Mouse (Mus musculus) frontal cortex, postnatal 36 days (tissue): ENCODE measurements around the gene Tnik.
A peak's percentile ranks its signal among the peaks of the same experiment; 100 is the strongest.

Source experiments
- DNase-seq, 2 experiments: peaks; one replicate each; pipeline ENCODE4 v3.0.0; 2022; ENCODE audit warnings: low spot score in 2 of 2

Gene Tnik

DNA sequence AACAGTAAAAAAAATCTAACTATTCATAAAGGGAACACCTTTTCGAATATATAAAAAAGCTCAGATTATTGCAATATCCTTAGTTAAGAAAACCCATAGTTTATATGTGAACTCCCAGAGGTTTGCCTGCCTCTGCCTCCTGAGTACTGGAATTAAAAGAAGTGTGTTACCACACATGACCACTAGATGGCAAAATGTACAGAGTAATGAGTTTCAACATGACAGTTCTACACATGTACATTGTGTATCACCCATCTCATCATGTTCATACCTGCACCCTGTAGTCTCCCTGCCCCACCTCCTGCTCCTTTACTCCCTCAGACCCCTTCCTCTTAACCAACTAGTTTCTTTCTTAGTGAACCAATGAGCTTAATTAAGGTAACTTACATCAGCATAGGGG lies 446.7 kb downstream of the Tnik start:
- no peak for DNase-seq

DNA sequence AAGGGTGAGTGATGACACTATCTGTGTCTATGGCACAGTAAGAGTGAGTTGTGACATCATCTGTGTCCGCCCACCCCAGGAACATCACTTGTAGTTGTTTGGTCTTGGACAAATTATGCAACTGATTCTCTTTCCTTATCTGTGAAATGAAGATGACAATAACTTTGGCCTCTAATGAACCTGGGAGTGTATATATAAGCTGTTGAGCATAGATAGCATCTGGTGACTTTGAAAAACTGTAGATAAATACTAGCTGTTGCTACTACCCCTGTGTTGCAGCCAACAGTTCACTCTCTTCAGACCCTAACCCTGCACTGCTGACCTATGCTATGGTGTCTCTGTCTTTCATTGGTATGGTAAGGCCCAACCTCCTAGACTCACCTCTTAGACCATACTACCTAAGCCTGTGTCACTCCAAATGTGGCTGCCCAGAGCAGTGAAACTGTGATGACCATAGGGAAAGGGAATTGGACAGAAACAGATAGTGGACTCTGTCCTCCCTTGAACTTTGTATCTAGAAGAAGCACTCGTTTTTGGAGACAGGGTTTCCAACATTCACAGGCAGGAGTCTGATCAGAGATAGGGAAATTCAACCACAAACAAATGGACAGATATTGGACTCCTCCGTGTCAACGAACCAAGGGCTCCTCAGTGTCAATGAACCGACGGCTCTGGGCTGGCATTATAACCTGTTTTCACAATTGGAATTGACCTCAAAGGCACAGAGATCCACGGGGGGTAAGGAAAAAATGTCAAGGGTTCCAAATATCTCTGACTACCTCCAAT lies 451.1 kb downstream of the Tnik start:
- DNase-seq: no peak

DNA sequence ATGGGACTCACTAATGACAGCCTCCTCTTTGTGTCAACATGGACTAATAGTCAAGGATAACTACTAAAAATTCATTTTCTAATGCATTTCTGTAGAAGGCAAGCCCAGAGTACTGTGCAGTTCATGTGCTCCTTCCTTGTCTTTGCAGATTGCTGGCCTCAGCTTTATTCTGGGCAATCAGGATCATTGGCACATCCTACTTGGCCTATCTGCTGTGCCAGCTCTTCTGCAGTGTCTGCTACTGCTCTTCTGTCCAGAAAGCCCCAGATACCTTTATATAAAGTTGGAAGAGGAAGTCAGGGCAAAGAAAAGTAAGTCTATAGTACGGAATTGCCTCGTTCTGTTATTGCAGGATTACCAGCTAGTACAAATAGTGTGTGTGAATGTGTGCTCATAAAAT lies 455.5 kb downstream of the Tnik start:
- DNase-seq: no peak

DNA sequence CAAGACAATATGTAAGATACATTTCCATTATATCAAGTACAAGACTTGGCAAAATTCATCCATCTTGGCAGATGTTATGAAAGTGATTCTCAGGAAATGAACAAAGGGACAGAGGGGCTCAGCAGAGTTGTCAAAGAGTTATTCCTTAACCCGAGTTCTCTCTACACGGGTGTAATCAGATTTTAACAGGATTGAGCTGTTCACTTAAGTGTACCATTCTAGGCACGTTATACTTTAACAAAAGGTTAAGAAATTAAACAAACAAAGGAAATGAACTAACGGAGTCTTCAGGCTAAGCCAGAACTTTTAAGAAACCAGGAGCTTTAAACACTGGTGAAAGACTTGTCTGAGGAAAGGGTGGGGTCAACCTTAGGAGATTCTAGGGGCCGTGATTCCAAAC lies 458.2 kb downstream of the Tnik start:
- DNase-seq: no peak

DNA sequence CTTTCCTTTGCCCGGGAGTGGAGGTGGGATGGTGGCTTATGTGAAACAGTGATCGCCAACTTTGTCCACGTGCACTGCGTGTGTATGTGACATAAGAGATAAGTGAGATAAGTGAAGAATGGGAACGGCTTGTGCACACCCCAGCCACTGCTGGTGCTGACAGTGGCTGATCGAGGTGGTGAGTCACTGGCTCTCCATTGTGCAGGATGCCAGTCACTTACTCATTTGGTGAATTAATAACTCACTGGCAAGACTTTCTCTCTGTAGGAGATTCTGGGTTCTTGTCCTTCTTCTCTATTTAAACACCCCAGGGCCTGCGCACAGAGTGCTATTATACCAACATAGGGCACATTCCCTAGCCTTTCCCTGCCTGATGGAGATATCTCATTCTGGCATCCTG lies 458.8 kb downstream of the Tnik start:
- peak in 1 of 2 experiments; percentile 2 for DNase-seq

DNA sequence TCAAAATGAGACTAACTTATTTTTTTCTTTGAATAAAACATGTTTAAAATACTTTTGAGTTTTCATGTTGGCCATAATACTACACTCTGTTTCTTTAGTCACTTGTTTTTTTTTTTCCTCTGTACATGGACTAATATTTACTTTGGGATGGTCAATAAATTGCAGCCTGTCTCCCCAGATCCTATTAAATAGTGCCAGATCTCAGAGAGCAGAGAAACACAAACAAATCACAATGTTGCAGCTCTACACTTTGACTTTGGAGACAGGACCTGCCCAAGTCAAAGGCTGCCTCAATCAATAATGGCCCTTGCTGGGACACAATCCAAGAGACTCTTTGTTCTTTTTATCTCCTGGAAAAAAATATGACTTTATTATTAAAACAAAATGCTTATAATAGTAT lies 459.5 kb downstream of the Tnik start:
- DNase-seq: no peak

DNA sequence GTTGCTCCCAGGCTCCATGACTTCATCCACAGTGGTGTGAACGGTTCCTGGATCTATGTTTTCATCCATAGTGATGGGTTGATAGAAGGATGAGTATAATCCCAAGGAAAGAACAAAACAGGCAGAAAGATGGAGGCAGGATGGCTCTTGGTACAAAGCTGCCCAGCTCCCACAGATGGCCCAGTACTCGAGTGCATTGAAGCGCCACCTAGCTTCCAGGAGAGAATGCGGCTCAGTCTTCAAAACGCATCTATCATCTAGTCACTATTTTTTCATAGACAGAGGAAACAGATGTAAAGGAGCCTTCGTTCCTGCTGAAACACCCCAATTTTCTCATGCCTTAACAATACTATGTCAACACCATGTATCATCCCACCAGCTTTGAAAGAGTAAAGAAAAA lies 460.5 kb downstream of the Tnik start:
- DNase-seq: no peak

DNA sequence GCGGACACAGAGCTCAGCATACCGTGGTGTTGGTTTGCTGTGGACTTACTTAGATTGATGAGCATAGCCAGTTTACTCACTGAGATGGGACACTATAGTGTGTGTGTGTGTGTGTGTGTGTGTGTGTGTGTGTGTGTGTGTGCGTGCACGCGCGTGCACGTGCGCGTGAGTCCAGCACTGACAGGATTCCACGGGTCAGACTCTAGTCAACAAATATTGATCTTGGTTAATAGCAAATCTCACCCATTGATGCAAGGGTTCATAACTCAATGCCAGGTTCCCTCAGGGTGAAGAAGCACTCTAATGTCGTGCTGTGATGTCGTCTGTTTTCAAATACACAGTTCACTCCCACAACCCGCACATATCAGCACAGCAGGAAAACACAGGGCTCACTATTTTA lies 462.2 kb downstream of the Tnik start:
- DNase-seq: no peak
